Mouse (Mus musculus) megakaryocyte, embryonic 14.5 days (primary cell): ENCODE data around the gene Ifi47.

Experiments
- FLI1 ChIP-seq: IDR thresholded peaks from 2 replicates; pipeline ENCODE4 v1.6.1; 2012; ENCODE audit warnings: low read length, inconsistent platforms, mixed read lengths
- GATA1 ChIP-seq: IDR thresholded peaks from 3 replicates; pipeline ENCODE4 v1.6.1; 2012; ENCODE audit warnings: mixed read lengths, low read length, inconsistent platforms, borderline replicate concordance

- TF ChIP-seq FLI1 = no peak
- no peak for TF ChIP-seq GATA1
Measured at GRCm38 (mm10) chr11:49080636-49081035, 4.2 kb downstream of the Ifi47 start.
